In the genomic region with DNA sequence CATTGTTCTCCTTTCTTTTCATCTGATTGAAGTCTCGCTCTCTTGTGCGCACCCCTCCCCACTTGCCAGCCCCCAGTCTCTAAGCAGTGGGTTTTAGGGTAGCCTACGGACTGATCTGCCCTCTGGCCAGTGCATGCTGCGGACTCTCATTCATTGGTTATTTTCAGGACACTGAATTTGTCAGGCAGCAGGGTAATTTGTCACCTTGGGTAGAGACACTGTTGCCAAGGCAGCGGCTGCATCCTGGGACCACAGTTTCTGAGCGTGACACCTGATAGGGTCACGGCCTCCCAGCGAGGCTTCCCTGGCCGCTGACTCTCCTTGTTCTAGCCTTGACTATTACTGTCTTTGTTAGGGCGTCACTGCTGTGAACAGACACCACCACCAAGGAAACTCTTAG, we compare ENCODE assay signal across 22 mouse cellular contexts.
A peak's percentile ranks its signal among the peaks of the same experiment; 100 is the strongest.
DNase-seq lines count a peak whose midpoint lies in the region; ATAC-seq and TF ChIP-seq lines count a peak whose summit lies in the region.
"Had no signal": no experiment of that assay in that cellular context is flagged by ENCODE, and none has a peak within 500 bp of the region (broad histone marks: within the 10 kb centered on the region; RNA-seq: fewer than 3 reads in every experiment).

No protein-coding gene starts in this region.

- no peak overlapping the region for H3K9ac ChIP-seq in forebrain, embryonic 11.5 days (ENCODE audit: low read length)
- H3K9ac ChIP-seq in forebrain, postnatal 0 days = no peak overlapping the region
- H3K9ac ChIP-seq in midbrain, embryonic 16.5 days (ENCODE audit: low read depth, low read length) = no peak overlapping the region
- H3K9ac ChIP-seq in hindbrain, embryonic 12.5 days = no peak overlapping the region
- H3K9ac ChIP-seq in neural tube, embryonic 13.5 days = peak overlapping the region; percentile 31; the same call in 1 of the 2 replicates

- 0 out of 2 replicates have a peak, but pooled peaks cover 3% of the 10 kb centered on the region for H3K4me1 ChIP-seq in forebrain, embryonic 11.5 days (replicated peaks; ENCODE audit: control insufficient read depth, insufficient read depth, low read length)
- H3K4me1 ChIP-seq in forebrain, postnatal 0 days (ENCODE audit: insufficient read depth) = no peaks in the 10 kb centered on the region
- H3K4me1 ChIP-seq in midbrain, embryonic 10.5 days = peaks cover 18% of the 10 kb centered on the region
- H3K4me1 ChIP-seq in midbrain, embryonic 16.5 days (ENCODE audit: control insufficient read depth, insufficient read depth, low read length) = peaks cover 5% of the 10 kb centered on the region; the same call in 1 of the 2 replicates
- H3K4me1 ChIP-seq in hindbrain, embryonic 12.5 days = peaks cover 13% of the 10 kb centered on the region
- peaks cover 20% of the 10 kb centered on the region for H3K4me1 ChIP-seq in neural tube, embryonic 13.5 days (replicated peaks)

- ATAC-seq in forebrain, embryonic 11.5 days (replicated peaks; ENCODE audit: low FRiP score) = 0 out of 2 replicates have a peak, but pooled peaks have one; percentile 36
- ATAC-seq in forebrain, postnatal 0 days = no peak
- no peak for ATAC-seq in midbrain, embryonic 16.5 days
- ATAC-seq in hindbrain, embryonic 12.5 days (ENCODE audit: low FRiP score) = peak; percentile 46; the same call in 1 of the 2 replicates
- 0 out of 2 replicates have a peak, but pooled peaks have one; percentile 21 for ATAC-seq in neural tube, embryonic 13.5 days (ENCODE audit: low read depth)

- no peak overlapping the region for H3K27ac ChIP-seq in forebrain, embryonic 11.5 days (ENCODE audit: low read depth, low read length)
- no peak overlapping the region for H3K27ac ChIP-seq in forebrain, postnatal 0 days (ENCODE audit: low read depth, low read length)
- peak overlapping the region; percentile 29 for H3K27ac ChIP-seq in midbrain, embryonic 10.5 days (replicated peaks)
- H3K27ac ChIP-seq in midbrain, embryonic 16.5 days (ENCODE audit: low read length) = no peak overlapping the region
- H3K27ac ChIP-seq in hindbrain, embryonic 12.5 days = no peak overlapping the region
- no peak overlapping the region for H3K27ac ChIP-seq in neural tube, embryonic 13.5 days (replicated peaks)
- H3K27ac ChIP-seq: forebrain, embryonic 10.5 days; left cerebral cortex, adult 2 months; limb, embryonic 10.5 days had no signal

- 44% methylated on average over 10 of the region's 10 CpGs for WGBS in forebrain, embryonic 11.5 days
- WGBS in forebrain, postnatal 0 days = 45% methylated on average over 10 of the region's 10 CpGs
- 50% methylated on average over 10 of the region's 10 CpGs for WGBS in midbrain, embryonic 10.5 days
- 25% methylated on average over 10 of the region's 10 CpGs for WGBS in midbrain, embryonic 16.5 days
- WGBS in hindbrain, embryonic 12.5 days = 18% methylated on average over 10 of the region's 10 CpGs
- 23% methylated on average over 10 of the region's 10 CpGs for WGBS in neural tube, embryonic 13.5 days

- TF ChIP-seq CTCF in forebrain, postnatal 0 days (IDR thresholded peaks at IDR 0.05; ENCODE audit: low read depth) = no peak

- H3K27me3 ChIP-seq in forebrain, embryonic 11.5 days (ENCODE audit: control insufficient read depth, insufficient read depth, low read length) = no peaks in the 10 kb centered on the region
- no peaks in the 10 kb centered on the region for H3K27me3 ChIP-seq in forebrain, postnatal 0 days (ENCODE audit: insufficient read depth, low read length)
- no peaks in the 10 kb centered on the region for H3K27me3 ChIP-seq in midbrain, embryonic 10.5 days (ENCODE audit: low read depth, poor library complexity, severe bottlenecking)
- no peaks in the 10 kb centered on the region for H3K27me3 ChIP-seq in midbrain, embryonic 16.5 days (ENCODE audit: control insufficient read depth, insufficient read depth, low read depth, low read length)
- H3K27me3 ChIP-seq in hindbrain, embryonic 12.5 days = no peaks in the 10 kb centered on the region
- H3K27me3 ChIP-seq in neural tube, embryonic 13.5 days = no peaks in the 10 kb centered on the region

- no peaks in the 10 kb centered on the region for H3K9me3 ChIP-seq in forebrain, embryonic 11.5 days (ENCODE audit: control insufficient read depth, low read length)
- no peaks in the 10 kb centered on the region for H3K9me3 ChIP-seq in forebrain, postnatal 0 days (ENCODE audit: low read length)
- no peaks in the 10 kb centered on the region for H3K9me3 ChIP-seq in midbrain, embryonic 10.5 days (replicated peaks)
- no peaks in the 10 kb centered on the region for H3K9me3 ChIP-seq in midbrain, embryonic 16.5 days (replicated peaks; ENCODE audit: control insufficient read depth, low read length, poor library complexity, severe bottlenecking)
- no peaks in the 10 kb centered on the region for H3K9me3 ChIP-seq in hindbrain, embryonic 12.5 days (replicated peaks)
- no peaks in the 10 kb centered on the region for H3K9me3 ChIP-seq in neural tube, embryonic 13.5 days
- H3K9me3 ChIP-seq: forebrain, embryonic 10.5 days; limb, embryonic 10.5 days had no signal

- H3K4me3 ChIP-seq in forebrain, embryonic 11.5 days (ENCODE audit: low read depth, low read length) = no peak overlapping the region
- no peak overlapping the region for H3K4me3 ChIP-seq in forebrain, postnatal 0 days (ENCODE audit: low read depth, low read length)
- H3K4me3 ChIP-seq in midbrain, embryonic 10.5 days = no peak overlapping the region
- H3K4me3 ChIP-seq in midbrain, embryonic 16.5 days (ENCODE audit: low read depth, low read length) = no peak overlapping the region
- no peak overlapping the region for H3K4me3 ChIP-seq in hindbrain, embryonic 12.5 days
- no peak overlapping the region for H3K4me3 ChIP-seq in neural tube, embryonic 13.5 days
- H3K4me3 ChIP-seq: forebrain, embryonic 10.5 days; left cerebral cortex, adult 2 months; limb, embryonic 10.5 days had no signal

- DNase-seq in forebrain, embryonic 11.5 days (ENCODE audit: low spot score) = no peak
- DNase-seq in forebrain, postnatal 0 days = no peak
- peak; percentile 16 for DNase-seq in midbrain, embryonic 10.5 days (ENCODE audit: low spot score)
- no peak for DNase-seq in frontal cortex, postnatal 14 days (ENCODE audit: low spot score in 2 of 2)
- no peak for DNase-seq in heart, adult 8-10 months (ENCODE audit: low spot score)
- DNase-seq: adrenal gland, adult 2 months; cerebellum, adult 9-10 months; gastrocnemius, postnatal 14 days; heart, postnatal 10 days; kidney, adult 18-20 months; kidney, postnatal 36 days; lung, adult 18-20 months; lung, postnatal 14 days; right cerebral cortex, postnatal 14 days; thymus, adult 2 months had no signal

- no peak overlapping the region for H3K4me2 ChIP-seq in forebrain, embryonic 11.5 days (ENCODE audit: low read depth, low read length, severe bottlenecking)
- H3K4me2 ChIP-seq in forebrain, postnatal 0 days (ENCODE audit: low read depth) = no peak overlapping the region
- no peak overlapping the region for H3K4me2 ChIP-seq in midbrain, embryonic 16.5 days (ENCODE audit: low read length)
- 0 out of 2 replicates have a peak overlapping the region, but pooled peaks have one; percentile 8 for H3K4me2 ChIP-seq in hindbrain, embryonic 12.5 days (replicated peaks)
- no peak overlapping the region for H3K4me2 ChIP-seq in neural tube, embryonic 13.5 days
- H3K4me2 ChIP-seq: heart, embryonic 11.5 days had no signal

- no peaks in the 10 kb centered on the region for H3K36me3 ChIP-seq in forebrain, embryonic 11.5 days (ENCODE audit: control insufficient read depth, insufficient read depth, low read length)
- no peaks in the 10 kb centered on the region for H3K36me3 ChIP-seq in forebrain, postnatal 0 days (ENCODE audit: insufficient read depth)
- no peaks in the 10 kb centered on the region for H3K36me3 ChIP-seq in midbrain, embryonic 10.5 days
- H3K36me3 ChIP-seq in midbrain, embryonic 16.5 days (ENCODE audit: control insufficient read depth, insufficient read depth, low read length) = no peaks in the 10 kb centered on the region
- H3K36me3 ChIP-seq in hindbrain, embryonic 12.5 days = no peaks in the 10 kb centered on the region
- no peaks in the 10 kb centered on the region for H3K36me3 ChIP-seq in neural tube, embryonic 13.5 days
- H3K36me3 ChIP-seq: forebrain, embryonic 10.5 days; limb, embryonic 10.5 days had no signal

Comparison
In these comparisons a context has a peak if more than half of its experiments do, and no peak if none do; other contexts are left out.
1. ATAC-seq: peak in forebrain, embryonic 11.5 days (single experiment), hindbrain, embryonic 12.5 days (single experiment) and neural tube, embryonic 13.5 days (single experiment); none in forebrain, postnatal 0 days (single experiment) and midbrain, embryonic 16.5 days (single experiment).